Mouse (Mus musculus): ENCODE results near the gene Phactr3.
"Not testable (repeated sequence)": the region's sequence is repeated elsewhere in the genome, so short reads cannot be mapped to it uniquely, and the experiment has no call there.

Phactr3 gene

GRCm38 (mm10) chr2:178118801-178119560, at the start of gene Phactr3:
Gene Phactr3 (plus strand): TSS chr2:178118975.
- no peak for TF ChIP-seq GATA4 (IDR thresholded peaks at IDR 0.05; ENCODE audit: insufficient replicate concordance, low read length)

- not testable (repeated sequence) for TF ChIP-seq GATA4 (IDR thresholded peaks at IDR 0.05; ENCODE audit: insufficient replicate concordance, low read length)
Observed at GRCm38 (mm10) chr2:178078166-178078717, 40.5 kb upstream of the Phactr3 start, which contains the start of gene Zfp931. Gene Zfp931 (minus strand): TSS chr2:178078476.

- TF ChIP-seq GATA4 (IDR thresholded peaks at IDR 0.05; ENCODE audit: insufficient replicate concordance, low read length) = no peak
Observed at GRCm38 (mm10) chr2:178089586-178089985, 29.2 kb upstream of the Phactr3 start.

GRCm38 (mm10) chr2:178098021-178098420, 20.8 kb upstream of the Phactr3 start:
- TF ChIP-seq GATA4 (IDR thresholded peaks at IDR 0.05; ENCODE audit: insufficient replicate concordance, low read length) = no peak

GRCm38 (mm10) chr2:178101957-178102356, 16.8 kb upstream of the Phactr3 start:
- no peak for TF ChIP-seq GATA4 (IDR thresholded peaks at IDR 0.05; ENCODE audit: insufficient replicate concordance, low read length)

- no peak for TF ChIP-seq GATA4 (IDR thresholded peaks at IDR 0.05; ENCODE audit: insufficient replicate concordance, low read length)
Observed at GRCm38 (mm10) chr2:178117946-178118345, 829 bp upstream of the Phactr3 start.

GRCm38 (mm10) chr2:178119561-178120355, 983 bp downstream of the Phactr3 start:
- TF ChIP-seq GATA4 (IDR thresholded peaks at IDR 0.05; ENCODE audit: insufficient replicate concordance, low read length) = no peak

GRCm38 (mm10) chr2:178120356-178120645, 1.5 kb downstream of the Phactr3 start:
- TF ChIP-seq GATA4 (IDR thresholded peaks at IDR 0.05; ENCODE audit: insufficient replicate concordance, low read length) = no peak

GRCm38 (mm10) chr2:178120651-178121374, 2.0 kb downstream of the Phactr3 start:
- no peak for TF ChIP-seq GATA4 (IDR thresholded peaks at IDR 0.05; ENCODE audit: insufficient replicate concordance, low read length)

GRCm38 (mm10) chr2:178121375-178121688, 2.6 kb downstream of the Phactr3 start:
- TF ChIP-seq GATA4 (IDR thresholded peaks at IDR 0.05; ENCODE audit: insufficient replicate concordance, low read length) = no peak

GRCm38 (mm10) chr2:178121946-178122665, 3.3 kb downstream of the Phactr3 start:
- no peak for TF ChIP-seq GATA4 (IDR thresholded peaks at IDR 0.05; ENCODE audit: insufficient replicate concordance, low read length)

GRCm38 (mm10) chr2:178123466-178123865, 4.7 kb downstream of the Phactr3 start:
- no peak for TF ChIP-seq GATA4 (IDR thresholded peaks at IDR 0.05; ENCODE audit: insufficient replicate concordance, low read length)

- TF ChIP-seq GATA4 (IDR thresholded peaks at IDR 0.05; ENCODE audit: insufficient replicate concordance, low read length) = no peak
Observed at GRCm38 (mm10) chr2:178125427-178125826, 6.7 kb downstream of the Phactr3 start.

GRCm38 (mm10) chr2:178126041-178126820, 7.5 kb downstream of the Phactr3 start:
- no peak for TF ChIP-seq GATA4 (IDR thresholded peaks at IDR 0.05; ENCODE audit: insufficient replicate concordance, low read length)
